Mouse (Mus musculus) stomach, embryonic 15.5 days (tissue): Measurements from ENCODE around the gene Rplp0. TPM values are rescaled to one million over a fixed set of nuclear protein-coding genes. Genes with fewer than 3 reads are reported as not detected.

Experiments used
- ATAC-seq: fragments of 200-750 bp; cut with Nextera tagmentation; 2 replicates; pipeline ENCODE4 v1.8.0; 2017; ENCODE audit warnings: low read depth, moderate number of reproducible peaks, moderate TSS enrichment; ENCODE audit not compliant: insufficient read depth, low FRiP score
- H3K27ac ChIP-seq: fragments of 300-500 bp; sonication (generic); 2 replicates; pipeline ENCODE4 v1.5.1; 2015; ENCODE audit warnings: mild to moderate bottlenecking, inconsistent platforms
- H3K27me3 ChIP-seq: fragments of 300-500 bp; sonication (generic); replicated peaks from 2 replicates; pipeline ENCODE4 v1.6.1; 2015; ENCODE audit warnings: inconsistent platforms
- H3K36me3 ChIP-seq: fragments of 300-500 bp; sonication (generic); 2 replicates; pipeline ENCODE4 v1.6.1; 2015; ENCODE audit warnings: inconsistent platforms
- H3K4me1 ChIP-seq: fragments of 300-500 bp; sonication (generic); 2 replicates; pipeline ENCODE4 v1.6.1; 2015; ENCODE audit warnings: inconsistent platforms
- H3K4me2 ChIP-seq: fragments of 300-500 bp; sonication (generic); 2 replicates; pipeline ENCODE4 v1.6.1; 2015; ENCODE audit warnings: mild to moderate bottlenecking, inconsistent platforms
- H3K4me3 ChIP-seq: fragments of 300-500 bp; sonication (generic); replicated peaks from 2 replicates; pipeline ENCODE4 v1.5.1; 2015; ENCODE audit warnings: inconsistent platforms
- H3K9ac ChIP-seq: fragments of 300-500 bp; sonication (generic); 2 replicates; pipeline ENCODE4 v1.6.1; 2015; ENCODE audit warnings: inconsistent platforms
- H3K9me3 ChIP-seq: fragments of 300-500 bp; sonication (generic); 2 replicates; pipeline ENCODE4 v1.6.1; 2016; ENCODE audit warnings: inconsistent platforms
- WGBS: fragments of 180-500 bp; shearing (Covaris S2); methylation state at CpG from one replicate; pipeline ENCODE4 v1.1.7; 2015; 5-methylcytosine and 5-hydroxymethylcytosine counted together
- polyA plus RNA-seq: library from polyadenylated mRNA; unstranded; fragments of >200 nt; fragmentation: Nextera tagmentation; extraction: Ambion mirVana; gene quantifications from 2 replicates; pipeline ENCODE4 v1.2.1, GENCODE M21; 2015

Rplp0 gene
- polyA plus RNA-seq, 1 experiment from 2014 or later, result 1,425 TPM

DNA sequence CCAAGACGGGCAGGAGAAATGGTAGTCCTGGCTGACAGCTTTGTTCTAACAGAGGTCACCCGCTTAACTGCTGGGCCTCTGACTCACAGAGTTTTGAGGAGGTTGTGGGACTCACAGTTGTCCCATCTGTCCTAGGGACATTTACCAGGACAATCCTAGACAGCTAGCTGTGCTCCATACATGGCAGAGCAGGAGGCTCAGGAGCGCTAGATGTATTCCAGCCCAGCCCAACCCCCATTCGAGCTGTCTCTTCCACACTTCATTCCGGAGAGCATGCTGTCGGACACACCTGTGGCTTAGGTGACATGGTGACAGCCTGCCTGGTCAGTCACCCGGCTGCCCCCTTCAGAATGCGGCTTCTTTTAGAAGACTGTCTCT is 29.9 kb upstream of the Rplp0 start:
- Histone ChIP-seq H3K9ac (no peak overlapping the region), H3K27ac (peak overlapping the region; percentile 88), H3K36me3 (no peaks in the 10 kb centered on the region), H3K4me3 (no peak overlapping the region), H3K9me3 (no peaks in the 10 kb centered on the region), H3K4me2 (peak overlapping the region; percentile 11; the same call in 1 of the 2 replicates), H3K4me1 (peaks cover 75% of the 10 kb centered on the region), H3K27me3 (no peaks in the 10 kb centered on the region)
- WGBS, result 35% methylated on average over 8 of the region's 8 CpGs
- no peak for ATAC-seq

DNA sequence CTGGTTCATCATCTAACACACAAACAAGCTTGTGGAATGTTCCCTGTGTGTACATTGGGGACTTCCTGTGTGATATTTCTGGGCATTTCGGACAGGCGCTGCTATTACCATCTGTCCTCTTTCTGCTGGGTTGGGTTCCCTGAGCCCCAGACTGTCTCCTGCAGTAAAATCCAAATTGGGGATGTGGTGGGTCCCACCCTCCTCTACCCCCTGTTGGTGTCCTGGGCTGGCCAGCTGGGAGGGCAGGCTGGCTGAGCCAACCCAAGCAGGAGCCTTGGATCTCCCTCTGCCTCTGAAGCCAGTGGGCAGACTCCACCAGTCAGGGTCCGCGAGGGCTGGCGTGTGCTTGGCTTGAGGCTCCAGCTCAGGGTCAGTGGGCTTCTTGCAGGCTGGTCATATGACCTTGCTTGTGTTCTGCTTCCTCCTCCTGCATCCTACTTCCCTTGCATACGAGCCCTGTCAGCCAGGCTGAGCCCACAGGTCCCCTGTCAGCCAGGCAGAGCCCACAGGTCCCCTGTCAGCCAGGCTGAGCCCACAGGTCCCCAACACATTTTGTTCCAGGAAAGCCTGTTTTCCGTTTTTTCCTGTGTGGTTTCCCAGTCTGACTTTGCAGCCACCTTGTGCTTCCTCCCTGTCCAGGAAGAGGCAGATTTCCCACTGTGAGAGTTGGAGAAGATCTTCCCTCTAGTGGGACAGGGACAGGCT is 29.4 kb upstream of the Rplp0 start:
- WGBS, result 47% methylated on average over 7 of the region's 7 CpGs
- Histone ChIP-seq H3K4me3 (no peak overlapping the region), H3K27ac (peak overlapping the region; percentile 88), H3K9me3 (no peaks in the 10 kb centered on the region), H3K4me1 (peaks cover 75% of the 10 kb centered on the region), H3K9ac (no peak overlapping the region), H3K27me3 (no peaks in the 10 kb centered on the region), H3K4me2 (peak overlapping the region; percentile 11; the same call in 1 of the 2 replicates), H3K36me3 (no peaks in the 10 kb centered on the region)
- ATAC-seq, result no peak

DNA sequence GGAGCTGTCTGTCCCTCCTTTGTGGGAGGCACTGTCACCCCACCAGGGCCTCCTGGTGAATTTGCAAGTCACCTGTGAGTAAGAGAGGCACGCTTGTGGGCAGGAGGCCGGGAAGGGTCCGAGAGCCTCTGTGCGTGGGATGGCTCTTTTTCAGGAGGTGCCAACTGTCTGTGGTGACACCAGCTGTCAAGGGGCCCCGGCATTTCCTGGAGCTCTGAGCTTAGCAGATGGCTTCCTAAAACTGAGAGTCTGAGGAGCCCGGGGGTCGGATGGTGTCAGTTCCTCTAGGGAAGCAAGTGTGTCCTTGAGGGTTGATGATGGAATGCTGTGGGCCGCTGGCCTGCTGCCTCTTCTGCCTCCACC is 28.8 kb upstream of the Rplp0 start:
- Histone ChIP-seq H3K9ac (no peak overlapping the region), H3K27me3 (no peaks in the 10 kb centered on the region), H3K9me3 (no peaks in the 10 kb centered on the region), H3K27ac (peak overlapping the region; percentile 88), H3K4me1 (peaks cover 77% of the 10 kb centered on the region), H3K4me2 (0 out of 2 replicates have a peak overlapping the region, but pooled peaks have one; percentile 11), H3K4me3 (no peak overlapping the region), H3K36me3 (no peaks in the 10 kb centered on the region)
- WGBS, result 54% methylated on average over 8 of the region's 8 CpGs
- no peak for ATAC-seq

DNA sequence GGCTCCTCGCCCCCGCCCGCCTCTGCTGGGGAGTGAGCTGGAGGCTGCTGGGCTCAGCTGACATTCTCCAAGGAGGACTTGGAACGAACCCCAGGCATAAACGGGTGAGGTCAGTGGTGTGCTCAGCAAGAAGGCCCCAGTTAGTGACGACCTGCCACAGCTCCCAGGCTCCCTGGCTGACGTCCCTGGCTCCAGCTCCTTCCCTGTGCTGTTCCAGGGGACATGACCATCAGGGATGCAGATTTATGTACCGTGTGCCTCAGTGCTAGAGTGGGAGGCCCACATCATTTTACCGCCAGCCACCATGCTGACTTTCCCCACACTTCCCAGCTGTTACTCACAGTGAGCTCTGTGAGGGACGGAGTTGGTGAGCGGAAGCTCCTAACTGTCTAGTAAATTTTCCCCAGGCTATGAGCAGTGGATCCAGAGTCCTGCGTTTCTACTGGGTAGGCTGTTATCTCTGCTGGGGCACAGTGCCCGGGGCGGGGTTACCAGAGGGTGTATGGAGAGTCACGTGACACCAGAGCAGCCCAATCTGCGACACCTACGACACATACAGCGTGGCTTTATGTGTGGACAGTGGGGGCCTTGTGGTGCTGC is 27.5 kb upstream of the Rplp0 start:
- peak; percentile 75 for ATAC-seq
- Histone ChIP-seq H3K36me3 (no peaks in the 10 kb centered on the region), H3K4me3 (0 out of 2 replicates have a peak overlapping the region, but pooled peaks have one; percentile 8), H3K9me3 (no peaks in the 10 kb centered on the region), H3K27ac (peak overlapping the region; percentile 88), H3K27me3 (no peaks in the 10 kb centered on the region), H3K9ac (no peak overlapping the region), H3K4me1 (peaks cover 74% of the 10 kb centered on the region), H3K4me2 (peak overlapping the region; percentile 39)
- WGBS, result 20% methylated on average over 18 of the region's 18 CpGs

DNA sequence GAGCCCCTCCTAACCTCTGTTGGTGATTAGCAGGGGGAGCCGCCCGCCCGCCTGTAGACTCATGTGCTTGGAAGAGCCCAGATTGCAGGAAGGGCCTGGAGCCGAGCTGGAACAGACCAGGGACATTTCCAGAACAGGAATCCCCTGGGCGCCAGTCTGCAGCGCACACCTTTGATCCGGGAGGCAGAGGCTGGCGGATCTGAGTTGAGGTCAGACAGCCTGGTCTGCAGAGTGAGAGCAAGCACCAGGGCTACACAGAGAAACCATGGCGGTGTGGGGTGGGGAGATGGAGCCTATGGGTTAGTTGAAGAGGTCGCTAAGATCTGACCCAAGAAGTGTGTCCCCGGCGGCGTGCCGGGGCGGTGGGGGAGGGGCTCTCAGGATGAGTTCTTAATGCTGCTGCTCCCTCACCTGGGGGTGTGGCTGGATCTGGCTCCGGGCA is 25.0 kb upstream of the Rplp0 start:
- Histone ChIP-seq H3K36me3 (no peaks in the 10 kb centered on the region), H3K9ac (no peak overlapping the region), H3K4me3 (no peak overlapping the region), H3K27ac (peak overlapping the region; percentile 67), H3K27me3 (no peaks in the 10 kb centered on the region), H3K4me2 (peak overlapping the region; percentile 26), H3K4me1 (peaks cover 78% of the 10 kb centered on the region), H3K9me3 (no peaks in the 10 kb centered on the region)
- WGBS, result 19% methylated on average over 16 of the region's 16 CpGs
- no peak for ATAC-seq

DNA sequence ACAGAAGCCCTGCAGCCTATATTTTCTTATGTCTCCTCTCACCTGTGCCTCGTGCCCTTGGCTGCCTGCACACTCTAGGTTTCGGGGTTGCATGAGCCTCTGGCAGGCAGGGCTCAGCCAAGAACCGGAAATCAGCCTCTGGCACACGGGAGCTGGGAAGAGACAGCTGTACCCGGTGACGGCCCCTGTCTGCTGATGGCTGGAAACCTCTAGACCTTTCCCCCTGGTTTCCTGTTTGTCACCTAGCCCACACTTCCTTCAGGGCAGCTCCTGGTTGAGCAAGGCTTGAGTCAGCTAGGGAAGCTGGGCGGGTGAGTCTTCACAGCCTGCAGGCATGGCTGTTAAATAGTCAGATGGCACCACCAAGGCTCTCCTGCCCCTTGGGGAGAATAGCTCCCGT is 24.4 kb upstream of the Rplp0 start:
- peak overlapping the region; percentile 26 for H3K4me2 ChIP-seq
- ATAC-seq, result no peak
- peaks cover 72% of the 10 kb centered on the region for H3K4me1 ChIP-seq
- H3K27me3 ChIP-seq, result no peaks in the 10 kb centered on the region
- no peak overlapping the region for H3K9ac ChIP-seq
- H3K4me3 ChIP-seq, result no peak overlapping the region
- 31% methylated on average over 8 of the region's 8 CpGs for WGBS
- H3K9me3 ChIP-seq, result no peaks in the 10 kb centered on the region
- H3K36me3 ChIP-seq, result no peaks in the 10 kb centered on the region
- H3K27ac ChIP-seq, result peak overlapping the region; percentile 67

DNA sequence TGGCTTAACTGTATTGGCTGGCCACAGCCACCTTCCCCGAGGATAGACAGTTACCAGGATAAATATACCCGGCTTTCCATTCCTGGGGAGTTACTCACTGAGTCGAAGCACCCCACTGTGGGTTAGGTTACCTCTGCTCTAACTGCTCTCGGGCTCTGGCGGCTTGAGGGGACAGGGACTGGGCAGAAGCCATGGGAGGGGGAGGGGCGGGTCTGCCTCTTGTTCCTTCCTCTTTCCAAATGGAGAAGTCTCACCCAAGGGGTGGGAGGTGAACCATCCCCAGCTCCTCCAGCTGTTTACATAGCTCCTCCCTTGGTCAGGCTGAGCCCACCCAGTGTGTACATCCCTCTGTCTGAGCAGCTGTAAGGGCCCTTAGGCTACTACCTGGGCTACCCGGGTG is 23.6 kb upstream of the Rplp0 start:
- no peak for ATAC-seq

DNA sequence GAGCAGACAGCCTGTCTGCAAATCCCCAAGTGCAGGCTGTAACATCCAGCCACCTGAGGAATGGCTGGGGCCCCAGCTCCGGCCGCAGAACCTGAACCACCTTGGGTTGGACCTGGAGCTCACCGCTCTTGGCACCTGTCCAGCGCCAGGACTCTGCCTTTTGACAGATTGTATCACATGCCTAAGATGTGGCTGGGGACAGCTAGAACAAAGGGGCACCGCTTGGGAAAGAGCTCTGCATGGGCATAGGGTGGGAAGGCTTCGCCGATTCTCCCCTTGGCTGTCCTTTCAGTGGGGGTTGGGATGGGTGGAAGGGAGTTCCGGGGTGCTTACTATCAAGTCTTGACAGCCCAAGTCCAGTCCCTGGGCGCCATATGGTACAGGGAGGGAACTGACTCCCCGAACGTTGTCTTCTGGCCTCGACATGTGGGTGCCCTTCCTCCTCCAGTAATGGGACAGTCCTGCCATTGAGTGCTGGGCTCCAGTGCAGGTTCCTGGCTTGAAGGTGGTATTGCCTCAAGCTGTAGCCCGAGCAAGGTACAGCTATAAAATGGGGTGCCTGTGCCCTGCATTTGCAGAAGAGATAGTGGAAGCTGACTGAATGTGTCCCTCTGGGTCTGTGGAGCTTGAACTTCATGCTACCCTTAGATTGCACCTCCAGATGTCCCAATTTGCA is 21.1 kb upstream of the Rplp0 start:
- Histone ChIP-seq H3K36me3 (no peaks in the 10 kb centered on the region), H3K27ac (peak overlapping the region; percentile 21; the same call in 1 of the 2 replicates), H3K4me1 (peaks cover 51% of the 10 kb centered on the region), H3K9ac (no peak overlapping the region), H3K9me3 (no peaks in the 10 kb centered on the region), H3K4me3 (no peak overlapping the region), H3K4me2 (peak overlapping the region; percentile 32; the same call in 1 of the 2 replicates), H3K27me3 (no peaks in the 10 kb centered on the region)
- ATAC-seq, result no peak
- WGBS, result 53% methylated on average over 13 of the region's 13 CpGs

More for the DNA sequence above, 23.6 kb upstream of the Rplp0 start:
- H3K4me1 ChIP-seq, result peaks cover 64% of the 10 kb centered on the region
- no peak overlapping the region for H3K4me3 ChIP-seq
- H3K27ac ChIP-seq, result peak overlapping the region; percentile 67
- H3K27me3 ChIP-seq, result no peaks in the 10 kb centered on the region
- 40% methylated on average over 7 of the region's 7 CpGs for WGBS
- no peaks in the 10 kb centered on the region for H3K9me3 ChIP-seq
- H3K9ac ChIP-seq, result no peak overlapping the region
- H3K4me2 ChIP-seq, result no peak overlapping the region
- H3K36me3 ChIP-seq, result no peaks in the 10 kb centered on the region

DNA sequence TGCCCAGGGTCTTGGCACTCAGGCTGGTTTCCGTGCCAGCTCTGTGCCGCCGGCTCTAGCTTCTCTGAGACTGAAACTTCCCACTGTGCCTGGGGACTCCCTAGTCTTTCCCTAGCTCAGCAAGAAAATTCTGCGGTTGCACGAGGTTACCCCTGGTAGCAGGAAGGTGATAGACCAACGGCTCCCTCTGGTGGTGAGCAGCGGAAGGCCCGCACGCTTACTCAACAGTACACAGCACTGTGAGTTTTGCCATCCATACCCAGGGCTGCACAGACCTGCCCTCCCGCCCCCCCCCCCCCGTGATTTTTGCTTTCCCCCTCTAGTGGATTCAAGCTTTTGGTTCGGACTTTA is 20.6 kb upstream of the Rplp0 start:
- Histone ChIP-seq H3K36me3 (no peaks in the 10 kb centered on the region), H3K27ac (peak overlapping the region; percentile 21; the same call in 1 of the 2 replicates), H3K9me3 (no peaks in the 10 kb centered on the region), H3K4me2 (peak overlapping the region; percentile 32; the same call in 1 of the 2 replicates), H3K9ac (no peak overlapping the region), H3K4me1 (peaks cover 51% of the 10 kb centered on the region), H3K4me3 (no peak overlapping the region), H3K27me3 (no peaks in the 10 kb centered on the region)
- peak; percentile 72 for ATAC-seq
- under 1% methylated on average over 11 of the region's 12 CpGs for WGBS

DNA sequence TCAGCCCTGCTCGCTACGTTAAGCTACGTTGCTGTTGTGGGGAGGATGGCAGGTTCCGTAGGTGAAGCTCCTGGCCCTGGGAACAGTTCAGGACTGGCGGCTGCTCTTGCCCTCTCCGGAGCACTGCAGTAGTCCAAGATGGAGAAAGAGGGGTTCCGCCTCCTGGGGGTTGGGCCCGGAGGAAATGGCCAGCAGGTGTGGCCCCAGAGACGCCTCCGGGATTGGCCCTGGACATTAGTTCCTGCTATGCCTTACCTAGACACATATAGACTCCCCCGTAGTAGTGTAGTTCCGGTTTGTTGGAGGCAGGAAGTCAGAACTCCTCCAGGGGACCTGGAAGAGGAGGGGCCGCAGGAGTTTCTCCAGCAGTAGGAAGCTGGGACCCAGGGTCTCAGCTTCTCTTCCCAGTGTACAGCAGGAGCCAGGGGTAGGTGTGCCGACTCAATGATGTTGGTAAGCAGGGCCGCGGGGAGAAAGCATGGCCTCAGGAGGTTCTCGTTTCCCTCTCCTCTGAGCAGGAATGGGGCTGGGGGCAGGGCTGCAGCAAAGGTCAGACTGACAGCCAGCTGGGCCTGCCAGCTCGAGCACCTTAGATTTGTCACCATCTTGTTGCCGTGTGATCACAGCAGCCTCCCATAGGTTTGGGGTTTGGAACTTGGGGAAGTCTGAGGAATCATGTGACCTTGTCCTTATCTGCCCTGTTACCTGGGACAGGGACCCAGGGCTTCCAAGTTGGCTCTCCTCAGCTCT is 16.5 kb upstream of the Rplp0 start:
- no peaks in the 10 kb centered on the region for H3K9me3 ChIP-seq
- peaks cover 46% of the 10 kb centered on the region for H3K4me1 ChIP-seq
- H3K27ac ChIP-seq, result peak overlapping the region; percentile 86
- 46% methylated on average over 19 of the region's 19 CpGs for WGBS
- peak overlapping the region; percentile 27 for H3K4me3 ChIP-seq
- peak overlapping the region; percentile 19; the same call in 1 of the 2 replicates for H3K9ac ChIP-seq
- peak; percentile 37 for ATAC-seq
- H3K4me2 ChIP-seq, result peak overlapping the region; percentile 41
- H3K36me3 ChIP-seq, result peaks cover 15% of the 10 kb centered on the region
- no peaks in the 10 kb centered on the region for H3K27me3 ChIP-seq

DNA sequence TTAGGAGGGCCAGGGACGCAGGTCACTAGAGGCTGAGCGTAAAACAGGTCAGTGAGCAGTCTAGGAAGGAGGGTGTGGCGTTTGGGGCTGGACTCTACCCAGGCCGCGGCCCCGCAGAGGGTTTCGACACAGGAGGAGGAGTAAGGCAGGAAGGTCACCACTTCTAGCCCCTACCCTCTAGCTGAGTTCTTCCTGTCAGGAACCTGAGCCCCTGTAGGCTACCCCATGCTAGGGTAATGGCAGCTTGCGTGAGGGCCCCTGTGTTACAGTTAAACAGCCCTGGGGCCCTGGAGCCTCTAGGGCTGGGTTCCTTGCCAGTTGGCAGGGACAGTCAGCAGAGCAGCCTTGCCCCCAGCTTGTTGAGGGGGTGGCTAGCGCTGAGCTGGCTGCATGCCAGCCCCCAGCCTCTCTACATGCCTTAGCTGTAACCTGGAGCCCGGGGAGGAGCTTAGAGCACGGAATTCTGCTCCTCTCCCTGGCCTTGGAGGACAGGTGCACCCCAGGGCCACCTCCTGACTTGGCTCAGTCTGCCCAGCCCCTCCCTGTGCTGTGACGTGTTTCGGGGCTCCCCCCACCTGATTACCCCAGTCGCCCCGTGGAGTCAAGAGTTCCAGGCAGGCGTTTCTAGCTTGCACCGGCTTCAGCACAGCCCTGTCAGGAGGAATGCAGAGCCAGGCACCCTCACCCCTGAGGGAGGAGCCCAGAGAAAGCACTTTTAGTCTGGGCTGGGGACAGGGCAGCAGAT is 15.6 kb upstream of the Rplp0 start:
- H3K9me3 ChIP-seq, result no peaks in the 10 kb centered on the region
- WGBS, result 35% methylated on average over 17 of the region's 17 CpGs
- no peak overlapping the region for H3K9ac ChIP-seq
- peak overlapping the region; percentile 27; the same call in 1 of the 2 replicates for H3K4me3 ChIP-seq
- ATAC-seq, result peak; percentile 67
- peaks cover 18% of the 10 kb centered on the region for H3K36me3 ChIP-seq
- H3K4me2 ChIP-seq, result peak overlapping the region; percentile 41
- no peaks in the 10 kb centered on the region for H3K27me3 ChIP-seq
- peaks cover 41% of the 10 kb centered on the region for H3K4me1 ChIP-seq
- peak overlapping the region; percentile 86 for H3K27ac ChIP-seq
